Mouse (Mus musculus): ENCODE data around the gene Ttc3. TPM values are rescaled to one million over a fixed set of nuclear protein-coding genes. Genes with fewer than 3 reads are reported as not detected.

The Ttc3 gene
- polyA plus RNA-seq, 1 experiment, result 152 TPM

GRCm38 (mm10) chr16:94356776-94357494 is 13.5 kb upstream of the Ttc3 start:
- no peak overlapping the region for H3K9ac ChIP-seq (ENCODE audit: low read depth, poor library complexity, severe bottlenecking)
- H3K4me1 ChIP-seq (ENCODE audit: control insufficient read depth, insufficient read depth, low read length), result no peaks in the 10 kb centered on the region
- no peak overlapping the region for H3K27ac ChIP-seq (ENCODE audit: insufficient read depth, low read length)
- no peaks in the 10 kb centered on the region for H3K36me3 ChIP-seq (ENCODE audit: control insufficient read depth, insufficient read depth, low read length, poor library complexity, severe bottlenecking)
- H3K9me3 ChIP-seq (replicated peaks; ENCODE audit: control insufficient read depth, insufficient read depth, low read length, poor library complexity, severe bottlenecking), result no peaks in the 10 kb centered on the region
- TF ChIP-seq CTCF (IDR thresholded peaks at IDR 0.05; ENCODE audit: low read depth, low read length), result no peak
- TF ChIP-seq POLR2A (IDR thresholded peaks at IDR 0.05; ENCODE audit: insufficient read depth, low read length), result no peak
- no peak for TF ChIP-seq EP300 (IDR thresholded peaks at IDR 0.05; ENCODE audit: insufficient read depth, low read depth, low read length)
- no peaks in the 10 kb centered on the region for H3K27me3 ChIP-seq (ENCODE audit: control insufficient read depth, insufficient read depth, low read length, poor library complexity, severe bottlenecking)
- H3K4me3 ChIP-seq (ENCODE audit: low read depth, low read length), result no peak overlapping the region

DNA sequence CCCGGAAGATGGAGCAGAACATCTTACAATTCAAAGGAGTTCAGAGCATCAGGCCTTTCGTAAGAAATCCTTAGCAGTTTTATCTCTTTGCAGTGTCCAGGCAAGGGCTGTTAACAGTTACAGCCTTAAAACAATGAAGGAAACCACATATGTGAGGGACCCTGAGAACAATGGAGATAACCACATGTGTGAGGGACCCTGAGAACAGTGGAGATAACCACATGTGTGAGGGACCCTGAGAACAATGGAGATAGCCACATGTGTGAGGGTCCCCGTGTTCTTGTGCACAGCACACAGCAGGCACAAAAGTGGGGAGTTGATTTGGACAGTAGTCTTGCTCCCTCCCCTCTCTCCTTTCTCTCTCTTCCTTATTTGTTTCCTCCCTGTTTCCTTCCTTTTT is 12.3 kb upstream of the Ttc3 start:
- H3K4me1 ChIP-seq (ENCODE audit: control insufficient read depth, insufficient read depth, low read length), result no peaks in the 10 kb centered on the region
- no peak overlapping the region for H3K9ac ChIP-seq (ENCODE audit: low read depth, poor library complexity, severe bottlenecking)
- no peaks in the 10 kb centered on the region for H3K27me3 ChIP-seq (ENCODE audit: control insufficient read depth, insufficient read depth, low read length, poor library complexity, severe bottlenecking)
- no peak for TF ChIP-seq CTCF (IDR thresholded peaks at IDR 0.05; ENCODE audit: low read depth, low read length)
- TF ChIP-seq EP300 (IDR thresholded peaks at IDR 0.05; ENCODE audit: insufficient read depth, low read depth, low read length), result no peak
- TF ChIP-seq POLR2A (IDR thresholded peaks at IDR 0.05; ENCODE audit: insufficient read depth, low read length), result no peak
- no peaks in the 10 kb centered on the region for H3K9me3 ChIP-seq (replicated peaks; ENCODE audit: control insufficient read depth, insufficient read depth, low read length, poor library complexity, severe bottlenecking)
- H3K27ac ChIP-seq (ENCODE audit: insufficient read depth, low read length), result no peak overlapping the region
- no peaks in the 10 kb centered on the region for H3K36me3 ChIP-seq (ENCODE audit: control insufficient read depth, insufficient read depth, low read length, poor library complexity, severe bottlenecking)
- no peak overlapping the region for H3K4me3 ChIP-seq (ENCODE audit: low read depth, low read length)

- H3K4me3 ChIP-seq (ENCODE audit: low read depth, low read length), result no peak overlapping the region
- H3K4me1 ChIP-seq (ENCODE audit: control insufficient read depth, insufficient read depth, low read length), result no peaks in the 10 kb centered on the region
- H3K9ac ChIP-seq (ENCODE audit: low read depth, poor library complexity, severe bottlenecking), result no peak overlapping the region
- H3K27ac ChIP-seq (ENCODE audit: insufficient read depth, low read length), result no peak overlapping the region
- H3K36me3 ChIP-seq (ENCODE audit: control insufficient read depth, insufficient read depth, low read length, poor library complexity, severe bottlenecking), result no peaks in the 10 kb centered on the region
- TF ChIP-seq EP300 (IDR thresholded peaks at IDR 0.05; ENCODE audit: insufficient read depth, low read depth, low read length) (no peak), POLR2A (IDR thresholded peaks at IDR 0.05; ENCODE audit: insufficient read depth, low read length) (no peak)
- no peaks in the 10 kb centered on the region for H3K9me3 ChIP-seq (replicated peaks; ENCODE audit: control insufficient read depth, insufficient read depth, low read length, poor library complexity, severe bottlenecking)
- no peaks in the 10 kb centered on the region for H3K27me3 ChIP-seq (ENCODE audit: control insufficient read depth, insufficient read depth, low read length, poor library complexity, severe bottlenecking)
Measured at GRCm38 (mm10) chr16:94360578-94361350, 9.7 kb upstream of the Ttc3 start.

DNA sequence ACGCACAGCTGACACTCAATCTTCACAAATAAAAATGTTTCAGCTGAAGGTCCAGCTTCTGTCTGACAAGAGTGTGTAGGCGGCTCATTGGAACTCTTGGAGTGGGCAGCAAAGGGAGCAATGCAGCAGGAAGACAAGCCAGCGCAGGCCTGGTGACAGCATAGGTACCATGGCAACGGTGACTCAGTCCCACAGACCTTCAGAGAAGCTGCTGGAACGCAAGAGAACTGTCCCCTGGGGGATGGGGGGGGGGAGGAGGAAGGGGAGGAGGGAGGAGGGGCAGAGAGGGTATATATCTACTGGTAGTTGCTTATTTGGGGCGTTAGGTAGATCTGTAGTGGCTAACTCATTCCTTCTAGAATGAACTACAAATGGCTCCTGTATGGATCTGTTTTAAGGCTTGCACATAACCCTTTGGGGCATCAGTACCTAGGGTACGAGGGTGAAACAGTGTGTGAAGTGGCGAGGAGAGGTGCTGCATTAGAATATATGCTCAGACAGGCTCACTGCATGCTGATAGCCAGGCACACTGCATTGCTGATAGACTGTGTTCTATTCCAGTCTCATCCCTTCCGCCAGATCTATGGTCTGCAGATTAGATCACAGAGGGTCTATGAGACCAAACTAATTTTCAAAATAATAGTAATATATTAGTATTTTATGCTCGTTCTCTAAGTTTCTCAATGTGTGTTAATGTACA is 8.1 kb upstream of the Ttc3 start:
- H3K4me1 ChIP-seq (ENCODE audit: control insufficient read depth, insufficient read depth, low read length), result no peaks in the 10 kb centered on the region
- H3K27ac ChIP-seq (ENCODE audit: insufficient read depth, low read length), result no peak overlapping the region
- no peaks in the 10 kb centered on the region for H3K27me3 ChIP-seq (ENCODE audit: control insufficient read depth, insufficient read depth, low read length, poor library complexity, severe bottlenecking)
- no peaks in the 10 kb centered on the region for H3K36me3 ChIP-seq (ENCODE audit: control insufficient read depth, insufficient read depth, low read length, poor library complexity, severe bottlenecking)
- H3K4me3 ChIP-seq (ENCODE audit: low read depth, low read length), result no peak overlapping the region
- no peak for TF ChIP-seq CTCF (IDR thresholded peaks at IDR 0.05; ENCODE audit: low read depth, low read length)
- TF ChIP-seq POLR2A (IDR thresholded peaks at IDR 0.05; ENCODE audit: insufficient read depth, low read length), result no peak
- no peak for TF ChIP-seq EP300 (IDR thresholded peaks at IDR 0.05; ENCODE audit: insufficient read depth, low read depth, low read length)
- H3K9me3 ChIP-seq (replicated peaks; ENCODE audit: control insufficient read depth, insufficient read depth, low read length, poor library complexity, severe bottlenecking), result no peaks in the 10 kb centered on the region
- no peak overlapping the region for H3K9ac ChIP-seq (ENCODE audit: low read depth, poor library complexity, severe bottlenecking)

GRCm38 (mm10) chr16:94363814-94364213 is 6.6 kb upstream of the Ttc3 start:
- Histone ChIP-seq H3K4me1 (ENCODE audit: control insufficient read depth, insufficient read depth, low read length) (no peaks in the 10 kb centered on the region), H3K9me3 (replicated peaks; ENCODE audit: control insufficient read depth, insufficient read depth, low read length, poor library complexity, severe bottlenecking) (no peaks in the 10 kb centered on the region), H3K27ac (ENCODE audit: insufficient read depth, low read length) (no peak overlapping the region), H3K9ac (ENCODE audit: low read depth, poor library complexity, severe bottlenecking) (no peak overlapping the region), H3K4me3 (ENCODE audit: low read depth, low read length) (no peak overlapping the region), H3K27me3 (ENCODE audit: control insufficient read depth, insufficient read depth, low read length, poor library complexity, severe bottlenecking) (no peaks in the 10 kb centered on the region), H3K36me3 (ENCODE audit: control insufficient read depth, insufficient read depth, low read length, poor library complexity, severe bottlenecking) (no peaks in the 10 kb centered on the region)
- TF ChIP-seq EP300 (IDR thresholded peaks at IDR 0.05; ENCODE audit: insufficient read depth, low read depth, low read length) (no peak), CTCF (IDR thresholded peaks at IDR 0.05; ENCODE audit: low read depth, low read length) (no peak), POLR2A (IDR thresholded peaks at IDR 0.05; ENCODE audit: insufficient read depth, low read length) (no peak)
